Mouse (Mus musculus) liver, postnatal 0 days (tissue): ENCODE data around the gene Ppp6r3.

Experiments
- CTCF ChIP-seq: sonication (generic); IDR thresholded peaks from 2 replicates; pipeline ENCODE4 v1.5.1; 2016; ENCODE audit warnings: antibody characterized with exemption, low read depth
- EP300 ChIP-seq: IDR thresholded peaks from 2 replicates; pipeline ENCODE4 v1.6.1; 2016; ENCODE audit warnings: antibody characterized with exemption, low read depth, mild to moderate bottlenecking

DNA sequence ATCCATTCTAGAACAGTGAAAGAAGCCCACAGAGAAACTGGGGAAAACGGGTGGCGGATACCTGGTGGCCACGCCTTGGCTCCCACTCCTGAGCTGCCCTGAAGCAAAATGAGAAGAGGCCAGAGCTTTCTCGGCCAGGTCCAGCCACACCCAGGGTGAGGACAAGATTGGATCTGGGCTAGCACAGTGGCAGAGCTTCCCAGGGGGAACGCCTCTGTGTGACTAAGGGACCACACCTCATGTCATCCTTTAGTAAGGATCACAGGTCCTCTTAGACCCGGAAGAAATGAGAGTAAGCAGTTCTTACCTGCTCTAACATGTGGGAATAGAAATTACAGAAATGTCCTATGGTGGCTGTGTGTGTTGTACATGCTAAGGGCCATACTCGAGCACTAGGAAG, 49.6 kb upstream of the Ppp6r3 start:
- no peak for TF ChIP-seq CTCF
- TF ChIP-seq EP300, result no peak
